Comparison of ENCODE assay signal across 8 mouse cellular contexts in genomic region chr16:11253065-11253831, GRCm38 (mm10). TPM values are rescaled to one million over a fixed set of nuclear protein-coding genes. Genes with fewer than 3 reads are reported as not detected.
A peak's percentile ranks its signal among the peaks of the same experiment; 100 is the strongest.
DNase-seq lines count a peak whose midpoint lies in the region; ATAC-seq lines count a peak whose summit lies in the region.

No protein-coding gene starts in this region.

- H3K9me3 ChIP-seq in hindbrain, embryonic 15.5 days: no peaks in the 10 kb centered on the region
- no peaks in the 10 kb centered on the region for H3K9me3 ChIP-seq in megakaryocyte, embryonic 14.5 days

- DNase-seq in ZHBTc4 (ENCODE audit: low read depth, low spot score): peak; percentile 52
- peak; percentile 29 to 37 for DNase-seq in cerebellum, postnatal 36 days
- peak; percentile 23 for DNase-seq in gastrocnemius, adult 18-20 months (ENCODE audit: low spot score)
- peak; percentile 10 to 74 for DNase-seq in left cerebral cortex, postnatal 10 days (ENCODE audit: extremely low spot score in 1 of 2, low spot score in 2 of 2)
- peak; percentile 8 to 16 for DNase-seq in right cerebral cortex, postnatal 36 days (ENCODE audit: low spot score in 2 of 2)
- peak; percentile 55 to 66 for DNase-seq in urinary bladder, postnatal 4 days (ENCODE audit: low spot score in 2 of 2)

- WGBS in hindbrain, embryonic 15.5 days: 0% methylated on average over 54 of the region's 58 CpGs

- H3K9ac ChIP-seq in hindbrain, embryonic 15.5 days: peak overlapping the region; percentile 88

- peak overlapping the region; percentile 99 for H3K4me3 ChIP-seq in hindbrain, embryonic 15.5 days
- peak overlapping the region; percentile 100 for H3K4me3 ChIP-seq in megakaryocyte, embryonic 14.5 days (replicated peaks)

- peak overlapping the region; percentile 94 for H3K27ac ChIP-seq in hindbrain, embryonic 15.5 days (replicated peaks)

- H3K4me2 ChIP-seq in hindbrain, embryonic 15.5 days: peak overlapping the region; percentile 98

- intact Hi-C loops in left cerebral cortex, postnatal 10 days (cut with DNase I): loop anchor here (5.0 kb wide), 1 partner anchor 164 kb away; no protein-coding TSS in a partner anchor

- H3K27me3 ChIP-seq in hindbrain, embryonic 15.5 days: no peaks in the 10 kb centered on the region
- H3K27me3 ChIP-seq in megakaryocyte, embryonic 14.5 days (replicated peaks): no peaks in the 10 kb centered on the region

- peak; percentile 27; the same call in 1 of the 2 replicates for ATAC-seq in hindbrain, embryonic 15.5 days (ENCODE audit: low FRiP score, low read depth)

- peaks cover 27% of the 10 kb centered on the region for H3K4me1 ChIP-seq in hindbrain, embryonic 15.5 days (replicated peaks)
- peaks cover 30% of the 10 kb centered on the region for H3K4me1 ChIP-seq in megakaryocyte, embryonic 14.5 days

- no peaks in the 10 kb centered on the region for H3K36me3 ChIP-seq in hindbrain, embryonic 15.5 days
- peaks cover 12% of the 10 kb centered on the region for H3K36me3 ChIP-seq in megakaryocyte, embryonic 14.5 days (replicated peaks; ENCODE audit: low read length)

RNA-seq across cellular contexts. Expression of gene Gspt1, which starts 0.9 kb away (rescaled TPM):
- total RNA-seq in gastrocnemius, adult 18-20 months (2021): 10 to 100 TPM; 60.7 to 60.8 TPM
- polyA plus RNA-seq in hindbrain, embryonic 15.5 days (2015; fragmentation: Nextera tagmentation; extraction: Ambion mirVana): 49.5 and 51.2 TPM in 2 replicates
- total RNA-seq in left cerebral cortex, postnatal 10 days (2021): 100 to 1,000 TPM in 1 of 2 experiments, 10 to 100 TPM in 1; 97.8 to 103 TPM
- polyA plus RNA-seq in megakaryocyte, embryonic 14.5 days (2012; ENCODE audit: insufficient read depth, low replicate concordance): 92.4 and 253 TPM in 2 replicates

RNA-seq across cellular contexts. Expression of gene Rsl1d1, which starts 50.1 kb away (rescaled TPM):
- total RNA-seq in gastrocnemius, adult 18-20 months (2021): 10 to 100 TPM; 42.7 to 44.9 TPM
- 119 and 130 TPM in 2 replicates for polyA plus RNA-seq in hindbrain, embryonic 15.5 days (2015; fragmentation: Nextera tagmentation; extraction: Ambion mirVana)
- total RNA-seq in left cerebral cortex, postnatal 10 days (2021): 10 to 100 TPM; 58.9 to 63.1 TPM
- 7.8 and 15.5 TPM in 2 replicates for polyA plus RNA-seq in megakaryocyte, embryonic 14.5 days (2012; ENCODE audit: insufficient read depth, low replicate concordance)

Comparison
In these comparisons a context has a peak if more than half of its experiments do, and no peak if none do; other contexts are left out.
1. Peak in every context shown above with its lines: DNase-seq, ATAC-seq, H3K4me3 ChIP-seq and H3K27ac ChIP-seq.